ENCODE assay signal across 8 mouse cellular contexts in genomic region chr5:149183721-149184103, GRCm38 (mm10). TPM values are rescaled to one million over a fixed set of nuclear protein-coding genes. Genes with fewer than 3 reads are reported as not detected.
A peak's percentile ranks its signal among the peaks of the same experiment; 100 is the strongest.
DNase-seq lines count a peak whose midpoint lies in the region; ATAC-seq and TF ChIP-seq lines count a peak whose summit lies in the region.

No protein-coding gene starts in this region.

- H3K4me2 ChIP-seq in heart, embryonic 14.5 days (ENCODE audit: low read length): peak overlapping the region; percentile 78
- H3K4me2 ChIP-seq in forebrain, postnatal 0 days (ENCODE audit: low read depth): peak overlapping the region; percentile 78

- 0% methylated on average over 13 of the region's 13 CpGs for WGBS in heart, embryonic 14.5 days
- WGBS in forebrain, postnatal 0 days: under 1% methylated on average over 13 of the region's 13 CpGs

- peaks cover 11% of the 10 kb centered on the region for H3K36me3 ChIP-seq in heart, embryonic 14.5 days (ENCODE audit: control insufficient read depth, insufficient read depth, low read length)
- peaks cover 1% of the 10 kb centered on the region for H3K36me3 ChIP-seq in ES-E14 (ENCODE audit: control insufficient read depth, insufficient read depth, low read length, poor library complexity, severe bottlenecking)
- H3K36me3 ChIP-seq in forebrain, postnatal 0 days (ENCODE audit: insufficient read depth): no peaks in the 10 kb centered on the region
- peaks cover 28% of the 10 kb centered on the region for H3K36me3 ChIP-seq in megakaryocyte, embryonic 14.5 days (replicated peaks; ENCODE audit: low read length)

- in situ Hi-C loops in ES-E14 (cut with MboI; ENCODE audit: low sequenced_read_pairs in 2 of 2, unreplicated experiment in 2 of 2): no loop called here

- intact Hi-C loops in heart, postnatal 10 days (cut with DNase I): loop anchor here (1.0 to 10.0 kb wide), 5 partner anchors 21 to 341 kb away; partner anchors contain the start of genes Katnal1 and Wdr95
- intact Hi-C loops in left cerebral cortex, postnatal 4 days (cut with DNase I): loop anchor here (2.0 to 10.0 kb wide), 2 partner anchors 131 to 369 kb away; no protein-coding TSS in a partner anchor

- peak overlapping the region; percentile 71 to 72 for H3K4me3 ChIP-seq in heart, embryonic 14.5 days (ENCODE audit: control insufficient read depth in 1 of 2, insufficient read depth in 1 of 2, low read depth in 1 of 2, low read length in 2 of 2)
- peak overlapping the region; percentile 77 to 81 for H3K4me3 ChIP-seq in ES-E14 (ENCODE audit: insufficient read depth in 1 of 2, low read depth in 1 of 2, low read length in 2 of 2, poor library complexity in 1 of 2, severe bottlenecking in 1 of 2)
- peak overlapping the region; percentile 62 for H3K4me3 ChIP-seq in forebrain, postnatal 0 days (ENCODE audit: low read depth, low read length)
- H3K4me3 ChIP-seq in megakaryocyte, embryonic 14.5 days (replicated peaks): peak overlapping the region; percentile 96

- peak overlapping the region; percentile 97 to 99 for H3K27ac ChIP-seq in heart, embryonic 14.5 days (replicated peaks in 1 of 2; ENCODE audit: control insufficient read depth in 1 of 2, insufficient read depth in 1 of 2, low read depth in 2 of 2, low read length in 2 of 2)
- peak overlapping the region; percentile 93 for H3K27ac ChIP-seq in ES-E14 (ENCODE audit: insufficient read depth, low read depth, low read length, poor library complexity, severe bottlenecking)
- H3K27ac ChIP-seq in forebrain, postnatal 0 days (ENCODE audit: low read depth, low read length): peak overlapping the region; percentile 88

- no peak for DNase-seq in heart, postnatal 10 days
- DNase-seq in ES-E14 (ENCODE audit: low read depth, low spot score): no peak
- no peak for DNase-seq in forebrain, postnatal 0 days
- no peak for DNase-seq in urinary bladder, adult 18-20 months (ENCODE audit: low spot score in 2 of 2)
- no peak for DNase-seq in left cerebral cortex, postnatal 4 days
- DNase-seq in thymus, adult 18-20 months: no peak

- H3K9ac ChIP-seq in heart, embryonic 14.5 days (ENCODE audit: low read length): peak overlapping the region; percentile 94
- H3K9ac ChIP-seq in ES-E14 (ENCODE audit: insufficient read depth, low read depth, low read length, poor library complexity, severe bottlenecking): peak overlapping the region; percentile 94
- peak overlapping the region; percentile 73 for H3K9ac ChIP-seq in forebrain, postnatal 0 days

- ATAC-seq in heart, embryonic 14.5 days (ENCODE audit: insufficient number of reproducible peaks, insufficient read depth, low FRiP score, low read depth): peak; percentile 42; the same call in 1 of the 2 replicates
- ATAC-seq in forebrain, postnatal 0 days: no peak

- no peaks in the 10 kb centered on the region for H3K9me3 ChIP-seq in heart, embryonic 14.5 days (ENCODE audit: control insufficient read depth, low read length)
- no peaks in the 10 kb centered on the region for H3K9me3 ChIP-seq in ES-E14 (ENCODE audit: control insufficient read depth, insufficient read depth, low read depth, low read length)
- H3K9me3 ChIP-seq in forebrain, postnatal 0 days (ENCODE audit: low read length): no peaks in the 10 kb centered on the region
- H3K9me3 ChIP-seq in megakaryocyte, embryonic 14.5 days: no peaks in the 10 kb centered on the region

- no peak for TF ChIP-seq CTCF in forebrain, postnatal 0 days (IDR thresholded peaks at IDR 0.05; ENCODE audit: low read depth)

- H3K27me3 ChIP-seq in heart, embryonic 14.5 days (ENCODE audit: control insufficient read depth, insufficient read depth, low read length): no peaks in the 10 kb centered on the region
- H3K27me3 ChIP-seq in forebrain, postnatal 0 days (ENCODE audit: insufficient read depth, low read length): no peaks in the 10 kb centered on the region
- H3K27me3 ChIP-seq in megakaryocyte, embryonic 14.5 days (replicated peaks): no peaks in the 10 kb centered on the region

- peaks cover 0 to 16% of the 10 kb centered on the region in 2 experiments; a peak in 3 of 4 replicates for H3K4me1 ChIP-seq in heart, embryonic 14.5 days (ENCODE audit: control insufficient read depth in 2 of 2, insufficient read depth in 2 of 2, low read length in 2 of 2)
- peaks cover 5 to 9% of the 10 kb centered on the region in 2 experiments; a peak in 3 of 4 replicates for H3K4me1 ChIP-seq in ES-E14 (ENCODE audit: control insufficient read depth in 2 of 2, insufficient read depth in 2 of 2, low read length in 2 of 2, poor library complexity in 1 of 2)
- peaks cover 10% of the 10 kb centered on the region for H3K4me1 ChIP-seq in forebrain, postnatal 0 days (ENCODE audit: insufficient read depth)
- H3K4me1 ChIP-seq in megakaryocyte, embryonic 14.5 days: peaks cover 33% of the 10 kb centered on the region

TF ChIP-seq in ES-E14, 5 proteins besides CTCF, POLR2A, EP300 and RAD21:
- TF ChIP-seq HCFC1 (IDR thresholded peaks at IDR 0.05; ENCODE audit: borderline replicate concordance, insufficient read depth, low read length) (no peak), MAFK (IDR thresholded peaks at IDR 0.05; ENCODE audit: insufficient read depth, low read depth, low read length) (no peak), ZC3H11A (IDR thresholded peaks at IDR 0.05; ENCODE audit: borderline replicate concordance, low read depth, low read length) (no peak), ZNF384 (IDR thresholded peaks at IDR 0.05; ENCODE audit: low read depth, low read length) (no peak), CHD2 (IDR thresholded peaks at IDR 0.05; ENCODE audit: low read depth, low read length) (no peak)

RNA-seq across cellular contexts. Expression of gene Uspl1, which starts 0.4 kb away (rescaled TPM):
- polyA plus RNA-seq in heart, embryonic 14.5 days (2014; fragmentation: Nextera tagmentation; extraction: Ambion mirVana): 30.9 and 35.2 TPM in 2 replicates
- 10 to 100 TPM; 19.1 to 23.6 TPM for total RNA-seq in heart, postnatal 10 days (2021)
- total RNA-seq in ES-E14 (2012; rRNA removed): 108 and 116 TPM in 2 replicates
- 61.3 and 63.6 TPM in 2 replicates for total RNA-seq in forebrain, postnatal 0 days (2014; rRNA removed)
- polyA plus RNA-seq in forebrain, postnatal 0 days (2015; fragmentation: Nextera tagmentation; extraction: Ambion mirVana): 37.3 and 41.8 TPM in 2 replicates
- polyA plus RNA-seq in megakaryocyte, embryonic 14.5 days (2012; ENCODE audit: insufficient read depth, low replicate concordance): 0.91 TPM in 1 of 2 replicates, not detected in the other
- 10 to 100 TPM; 53.5 to 61.5 TPM for total RNA-seq in left cerebral cortex, postnatal 4 days (2021)

RNA-seq across cellular contexts. Expression of gene Hmgb1, which starts 0.6 kb away (rescaled TPM):
- 751 and 792 TPM in 2 replicates for polyA plus RNA-seq in heart, embryonic 14.5 days (2014; fragmentation: Nextera tagmentation; extraction: Ambion mirVana)
- total RNA-seq in heart, postnatal 10 days (2021): 100 to 1,000 TPM; 174 to 190 TPM
- 287 and 350 TPM in 2 replicates for total RNA-seq in ES-E14 (2012; rRNA removed)
- 446 and 559 TPM in 2 replicates for total RNA-seq in forebrain, postnatal 0 days (2014; rRNA removed)
- polyA plus RNA-seq in forebrain, postnatal 0 days (2015; fragmentation: Nextera tagmentation; extraction: Ambion mirVana): 836 and 892 TPM in 2 replicates
- 21.8 and 484 TPM in 2 replicates for polyA plus RNA-seq in megakaryocyte, embryonic 14.5 days (2012; ENCODE audit: insufficient read depth, low replicate concordance)
- 100 to 1,000 TPM; 291 to 345 TPM for total RNA-seq in left cerebral cortex, postnatal 4 days (2021)
